Mouse (Mus musculus) hindbrain, embryonic 10.5 days (tissue): Measurements from ENCODE around the gene Galnt14. TPM values are rescaled to one million over a fixed set of nuclear protein-coding genes. Genes with fewer than 3 reads are reported as not detected.
A peak's percentile ranks its signal among the peaks of the same experiment; 100 is the strongest.

Experiments
- DNase-seq: peaks from one replicate; pipeline ENCODE4 v3.0.0-alpha.2; 2017; ENCODE audit warnings: low spot score
- H3K27ac ChIP-seq: fragments of 300-500 bp; sonication (generic); 2 replicates; pipeline ENCODE4 v1.5.1; 2016; ENCODE audit warnings: mild to moderate bottlenecking, moderate library complexity
- H3K27me3 ChIP-seq: fragments of 300-500 bp; sonication (generic); 2 replicates; pipeline ENCODE4 v1.6.1; 2016; ENCODE audit warnings: mild to moderate bottlenecking; ENCODE audit not compliant: poor library complexity, insufficient read depth, severe bottlenecking
- H3K36me3 ChIP-seq: fragments of 300-500 bp; sonication (generic); 2 replicates; pipeline ENCODE4 v1.6.1; 2016; ENCODE audit warnings: mild to moderate bottlenecking, moderate library complexity
- H3K4me1 ChIP-seq: fragments of 300-500 bp; sonication (generic); replicated peaks from 2 replicates; pipeline ENCODE4 v1.6.1; 2016; ENCODE audit warnings: mild to moderate bottlenecking
- H3K4me3 ChIP-seq: fragments of 300-500 bp; sonication (generic); 2 replicates; pipeline ENCODE4 v1.5.1; 2016; ENCODE audit warnings: mild to moderate bottlenecking, moderate library complexity
- H3K9me3 ChIP-seq: fragments of 300-500 bp; sonication (generic); 2 replicates; pipeline ENCODE4 v1.6.1; 2016; ENCODE audit warnings: mild to moderate bottlenecking, moderate library complexity
- WGBS: fragments of 180-500 bp; shearing (Covaris S2); methylation state at CpG from one replicate; pipeline ENCODE4 v1.1.7; 2016; 5-methylcytosine and 5-hydroxymethylcytosine counted together
- polyA plus RNA-seq: library from polyadenylated mRNA; unstranded; fragments of >200 nt; fragmentation: Nextera tagmentation; extraction: Ambion mirVana; gene quantifications from 2 replicates; pipeline ENCODE4 v1.2.1, GENCODE M21; 2016

The Galnt14 gene
- polyA plus RNA-seq, 1 experiment from 2014 or later: 5.3 TPM

- H3K9me3 ChIP-seq: no peaks in the 10 kb centered on the region
- H3K27me3 ChIP-seq: no peaks in the 10 kb centered on the region
- no peak overlapping the region for H3K27ac ChIP-seq
- no peaks in the 10 kb centered on the region for H3K36me3 ChIP-seq
- H3K4me1 ChIP-seq: peaks cover 10% of the 10 kb centered on the region; the same call in 1 of the 2 replicates
- 87% methylated on average over 6 of the region's 6 CpGs for WGBS
- H3K4me3 ChIP-seq: no peak overlapping the region
- DNase-seq: no peak
These were observed 60.9 kb downstream of the Galnt14 start for GRCm38 (mm10) chr17:73649371-73649770.

GRCm38 (mm10) chr17:73641676-73642075, 68.6 kb downstream of the Galnt14 start:
- Histone ChIP-seq H3K27me3 (no peaks in the 10 kb centered on the region), H3K4me3 (no peak overlapping the region), H3K4me1 (peaks cover 24% of the 10 kb centered on the region), H3K36me3 (no peaks in the 10 kb centered on the region), H3K27ac (no peak overlapping the region), H3K9me3 (no peaks in the 10 kb centered on the region)
- DNase-seq: no peak
- WGBS: 89% methylated on average over 7 of the region's 7 CpGs

- H3K4me1 ChIP-seq: peaks cover 18% of the 10 kb centered on the region
These were observed 70.2 kb downstream of the Galnt14 start for GRCm38 (mm10) chr17:73640117-73640480.

DNA sequence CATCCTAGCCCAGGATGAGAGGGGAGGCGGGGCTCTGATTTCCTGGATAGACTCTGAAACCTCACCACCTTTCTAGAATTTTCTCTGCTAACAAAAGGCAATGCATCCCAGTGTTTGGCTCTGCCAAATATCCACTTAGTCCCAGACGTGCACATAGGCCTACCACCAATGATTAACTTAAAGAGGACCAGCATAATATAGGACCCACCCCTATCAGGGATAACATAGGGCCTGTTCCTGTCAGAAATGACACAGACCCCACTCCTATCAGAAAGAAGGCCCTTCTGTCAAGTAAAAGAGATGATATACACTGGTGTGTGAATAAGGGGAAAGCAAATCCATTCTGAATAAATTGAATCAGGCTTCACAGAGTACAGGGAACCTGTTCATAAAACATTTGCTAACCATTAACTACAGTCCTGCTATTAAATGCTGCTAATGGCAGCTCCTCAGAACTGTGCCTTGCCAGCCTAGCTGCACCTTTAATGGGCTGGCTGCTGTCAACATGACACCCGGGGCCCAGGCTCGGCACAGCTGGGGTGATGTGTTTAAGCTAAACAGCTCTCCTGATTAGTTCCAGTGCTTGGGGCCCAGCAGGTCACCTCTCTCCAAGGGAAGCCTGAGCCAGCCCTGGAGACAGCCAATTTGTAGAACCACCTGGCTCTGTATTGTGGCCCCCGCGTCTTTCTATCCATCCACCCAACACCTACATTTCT, 70.7 kb downstream of the Galnt14 start:
- 34% methylated on average over 6 of the region's 6 CpGs for WGBS
- no peak for DNase-seq
- H3K27me3 ChIP-seq: no peaks in the 10 kb centered on the region
- no peak overlapping the region for H3K4me3 ChIP-seq
- no peak overlapping the region for H3K27ac ChIP-seq
- H3K36me3 ChIP-seq: no peaks in the 10 kb centered on the region
- peaks cover 21% of the 10 kb centered on the region for H3K4me1 ChIP-seq
- H3K9me3 ChIP-seq: no peaks in the 10 kb centered on the region

More at GRCm38 (mm10) chr17:73640117-73640480, 70.2 kb downstream of the Galnt14 start:
- DNase-seq: no peak
- 50% methylated on average over 3 of the region's 3 CpGs for WGBS
- no peaks in the 10 kb centered on the region for H3K27me3 ChIP-seq
- H3K27ac ChIP-seq: no peak overlapping the region
- H3K9me3 ChIP-seq: no peaks in the 10 kb centered on the region
- H3K4me3 ChIP-seq: no peak overlapping the region
- no peaks in the 10 kb centered on the region for H3K36me3 ChIP-seq

DNA sequence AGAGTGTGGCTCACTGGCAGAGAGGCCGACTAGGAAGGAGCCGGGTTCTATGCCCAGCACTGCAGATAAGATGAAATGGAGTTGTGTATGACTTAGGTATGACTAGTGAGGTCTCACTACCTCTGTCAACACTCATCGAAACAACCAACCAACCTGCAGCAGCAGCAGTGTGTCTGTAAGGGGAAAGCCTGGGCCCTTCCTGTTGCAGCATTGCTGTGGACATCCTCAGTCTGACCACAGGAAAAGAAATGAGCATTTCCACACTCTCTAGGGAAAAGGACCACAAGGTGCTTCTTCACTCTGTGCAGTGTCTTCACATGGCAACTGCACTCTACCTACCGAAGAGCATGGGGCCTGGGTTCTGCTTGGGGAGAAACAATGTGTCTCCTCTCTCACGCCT, 73.3 kb downstream of the Galnt14 start:
- Histone ChIP-seq H3K27me3 (no peaks in the 10 kb centered on the region), H3K27ac (no peak overlapping the region), H3K4me1 (peaks cover 29% of the 10 kb centered on the region), H3K36me3 (no peaks in the 10 kb centered on the region), H3K9me3 (no peaks in the 10 kb centered on the region), H3K4me3 (no peak overlapping the region)
- DNase-seq: no peak
- 95% methylated on average over 5 of the region's 5 CpGs for WGBS

GRCm38 (mm10) chr17:73634896-73635295, 75.4 kb downstream of the Galnt14 start:
- WGBS: 57% methylated on average over 2 of the region's 2 CpGs
- DNase-seq: peak; percentile 30
- H3K27me3 ChIP-seq: no peaks in the 10 kb centered on the region
- no peaks in the 10 kb centered on the region for H3K36me3 ChIP-seq
- H3K27ac ChIP-seq: 0 out of 2 replicates have a peak overlapping the region, but pooled peaks have one; percentile 24
- H3K4me3 ChIP-seq: no peak overlapping the region
- peaks cover 27% of the 10 kb centered on the region for H3K4me1 ChIP-seq
- H3K9me3 ChIP-seq: no peaks in the 10 kb centered on the region

DNA sequence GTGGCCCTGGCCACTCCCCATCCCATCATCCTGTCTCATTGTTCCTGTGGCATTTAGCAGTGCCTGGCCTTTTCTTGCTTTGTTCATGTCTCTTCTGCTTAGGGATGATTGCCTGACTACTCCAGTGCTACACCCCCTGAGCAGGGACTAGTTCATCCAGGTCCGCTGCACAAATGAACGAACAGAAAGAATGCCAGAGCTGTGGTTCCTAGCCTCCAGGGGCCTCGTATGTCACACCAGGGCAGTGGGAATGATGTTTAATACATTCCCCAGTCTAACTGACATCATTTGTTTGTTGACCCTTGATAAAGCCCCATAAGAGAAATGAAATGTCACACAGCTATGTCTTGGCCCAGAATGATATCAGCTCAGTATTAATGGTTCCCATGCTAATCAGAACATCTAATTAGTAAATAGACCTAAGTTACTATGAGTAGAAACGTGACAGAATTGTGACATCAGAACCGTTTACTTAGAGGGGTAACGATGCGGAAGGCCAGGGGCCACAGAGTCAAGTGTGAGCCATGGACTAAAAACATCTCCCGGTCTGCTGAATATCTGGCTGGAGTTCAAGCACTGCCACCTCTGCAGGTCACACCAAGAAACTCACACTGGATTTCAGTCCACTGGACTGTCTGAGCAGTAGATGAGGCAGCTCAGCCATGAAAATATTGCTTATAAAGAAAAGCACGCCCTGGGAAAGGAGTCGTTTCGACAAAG, 76.1 kb downstream of the Galnt14 start:
- Histone ChIP-seq H3K4me1 (peaks cover 21% of the 10 kb centered on the region), H3K27me3 (no peaks in the 10 kb centered on the region), H3K27ac (no peak overlapping the region), H3K4me3 (no peak overlapping the region), H3K9me3 (no peaks in the 10 kb centered on the region), H3K36me3 (no peaks in the 10 kb centered on the region)
- 63% methylated on average over 11 of the region's 11 CpGs for WGBS
- DNase-seq: no peak

- no peak for DNase-seq
- peaks cover 2% of the 10 kb centered on the region; the same call in 1 of the 2 replicates for H3K4me1 ChIP-seq
- no peak overlapping the region for H3K27ac ChIP-seq
- no peaks in the 10 kb centered on the region for H3K9me3 ChIP-seq
- H3K27me3 ChIP-seq: no peaks in the 10 kb centered on the region
- H3K36me3 ChIP-seq: no peaks in the 10 kb centered on the region
- H3K4me3 ChIP-seq: no peak overlapping the region
- 92% methylated on average over 14 of the region's 14 CpGs for WGBS
These were observed 81.9 kb downstream of the Galnt14 start for GRCm38 (mm10) chr17:73628263-73628914.

DNA sequence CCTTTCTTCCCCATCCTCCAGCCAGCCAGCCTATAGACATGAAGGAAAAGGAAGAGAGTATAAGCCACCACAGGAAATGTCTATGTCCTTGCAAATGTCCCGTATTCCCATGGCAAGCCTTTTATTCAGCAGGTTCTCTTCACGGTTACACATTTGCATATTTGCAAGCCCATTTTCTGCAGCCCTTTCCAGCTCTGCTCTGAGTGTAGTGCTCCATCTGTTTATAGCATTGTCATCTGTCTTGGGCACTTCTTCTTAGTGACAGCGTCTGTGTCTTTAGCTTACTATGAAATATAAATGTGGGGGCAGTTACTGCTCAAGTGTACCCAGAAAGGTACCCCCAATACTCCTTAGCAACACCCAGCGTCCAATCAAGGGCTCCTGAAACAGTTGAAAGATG, 83.3 kb downstream of the Galnt14 start:
- 83% methylated on average over 4 of the region's 4 CpGs for WGBS

GRCm38 (mm10) chr17:73620049-73620448, 90.2 kb downstream of the Galnt14 start:
- Histone ChIP-seq H3K4me3 (no peak overlapping the region), H3K27me3 (no peaks in the 10 kb centered on the region), H3K27ac (no peak overlapping the region), H3K36me3 (no peaks in the 10 kb centered on the region), H3K4me1 (no peaks in the 10 kb centered on the region), H3K9me3 (no peaks in the 10 kb centered on the region)
- 87% methylated on average over 4 of the region's 4 CpGs for WGBS
- DNase-seq: no peak

More for the DNA sequence above, 83.3 kb downstream of the Galnt14 start:
- no peak overlapping the region for H3K27ac ChIP-seq
- no peaks in the 10 kb centered on the region for H3K27me3 ChIP-seq
- H3K4me1 ChIP-seq: no peaks in the 10 kb centered on the region
- H3K4me3 ChIP-seq: no peak overlapping the region
- H3K36me3 ChIP-seq: no peaks in the 10 kb centered on the region
- H3K9me3 ChIP-seq: no peaks in the 10 kb centered on the region
- no peak for DNase-seq

GRCm38 (mm10) chr17:73602552-73603478, 107.4 kb downstream of the Galnt14 start:
- Histone ChIP-seq H3K27me3 (no peaks in the 10 kb centered on the region), H3K4me1 (no peaks in the 10 kb centered on the region), H3K9me3 (no peaks in the 10 kb centered on the region), H3K36me3 (no peaks in the 10 kb centered on the region), H3K4me3 (no peak overlapping the region), H3K27ac (no peak overlapping the region)
- no peak for DNase-seq
- 83% methylated on average over 5 of the region's 5 CpGs for WGBS

- Histone ChIP-seq H3K9me3 (no peaks in the 10 kb centered on the region), H3K4me3 (no peak overlapping the region), H3K36me3 (no peaks in the 10 kb centered on the region), H3K4me1 (no peaks in the 10 kb centered on the region), H3K27me3 (no peaks in the 10 kb centered on the region), H3K27ac (no peak overlapping the region)
- WGBS: 76% methylated on average over 6 of the region's 6 CpGs
- no peak for DNase-seq
These were observed 110.3 kb downstream of the Galnt14 start for GRCm38 (mm10) chr17:73599923-73600322.
